Mouse (Mus musculus): ENCODE results near the gene Cenpb. TPM values are rescaled to one million over a fixed set of nuclear protein-coding genes. Genes with fewer than 3 reads are reported as not detected.

The Cenpb gene
- total RNA-seq, 4 experiments from 2014 or later: 77.4 to 89.0 (median 82.6) TPM

DNA sequence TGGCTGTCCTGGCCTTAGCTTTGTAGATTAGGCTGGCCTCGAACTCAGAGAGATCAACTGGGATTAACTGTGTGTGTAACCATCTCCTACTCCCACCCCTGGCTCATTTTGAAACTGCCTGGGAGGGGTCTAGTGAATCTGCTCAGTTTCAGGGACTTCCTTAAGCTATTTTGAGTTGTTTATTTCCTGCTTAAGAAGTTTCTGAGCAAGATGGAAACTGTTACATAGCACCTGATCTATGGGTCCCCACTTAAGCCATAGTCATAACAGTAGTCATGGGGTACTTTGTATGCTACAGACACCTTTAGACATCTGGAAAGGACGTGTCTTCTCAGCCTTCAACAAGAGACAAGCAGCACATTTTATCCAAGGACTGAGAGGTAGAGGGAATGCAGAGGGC is 20.8 kb upstream of the Cenpb start:
- DNase-seq (ENCODE audit: low spot score in 2 of 2): no peak

DNA sequence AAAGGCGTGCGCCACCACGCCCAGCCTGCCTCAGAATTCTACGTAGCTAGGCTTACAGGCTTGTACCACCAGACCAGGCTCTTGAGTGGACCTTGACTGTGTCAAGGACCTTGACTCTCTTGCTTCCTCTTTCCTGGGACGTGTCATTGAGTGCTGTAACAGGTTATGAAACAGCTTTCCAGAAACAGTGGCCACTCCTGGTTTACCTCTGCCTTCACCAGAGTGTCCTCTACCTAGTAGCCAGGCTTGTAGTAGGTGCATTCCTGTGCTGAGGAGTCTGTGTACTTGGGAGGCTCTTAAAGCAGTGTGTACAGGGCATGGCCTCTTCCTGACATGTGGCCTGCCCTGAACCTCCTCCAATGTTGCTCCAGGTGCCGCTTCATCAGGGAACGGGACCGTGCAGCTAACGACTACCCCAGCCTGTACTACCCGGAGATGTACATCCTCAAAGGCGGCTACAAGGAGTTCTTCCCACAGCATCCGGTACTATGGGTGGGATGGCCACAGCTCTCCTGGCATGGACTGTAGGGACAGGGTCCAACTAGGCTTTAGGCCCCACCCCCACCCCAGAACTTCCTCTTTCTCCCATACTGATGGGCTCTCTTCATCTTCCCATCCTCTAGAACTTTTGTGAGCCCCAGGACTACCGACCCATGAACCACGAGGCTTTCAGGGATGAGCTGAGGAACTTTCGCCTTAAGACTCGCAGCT is 16.9 kb upstream of the Cenpb start:
- DNase-seq (ENCODE audit: low spot score in 2 of 2): no peak

DNA sequence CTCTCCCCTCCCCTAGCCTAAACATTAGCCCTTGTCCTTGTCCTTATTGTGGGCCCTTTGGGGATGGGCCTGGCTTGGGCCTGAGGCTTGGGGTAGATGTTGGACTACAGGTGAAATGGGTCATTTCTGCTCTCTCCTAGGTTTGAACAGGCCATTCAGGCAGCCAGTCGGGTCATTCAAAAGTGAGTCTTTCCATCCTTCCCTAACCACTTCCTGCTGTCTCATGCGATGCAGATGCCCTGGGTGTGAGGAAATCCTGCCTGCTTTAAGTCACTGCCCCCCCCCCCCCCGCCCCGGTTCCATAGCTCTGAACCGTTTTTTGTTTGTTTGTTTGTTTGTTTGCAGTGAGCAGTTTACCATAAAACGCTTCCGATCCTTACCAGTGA is 11.1 kb upstream of the Cenpb start:
- DNase-seq (ENCODE audit: low spot score in 2 of 2): no peak

DNA sequence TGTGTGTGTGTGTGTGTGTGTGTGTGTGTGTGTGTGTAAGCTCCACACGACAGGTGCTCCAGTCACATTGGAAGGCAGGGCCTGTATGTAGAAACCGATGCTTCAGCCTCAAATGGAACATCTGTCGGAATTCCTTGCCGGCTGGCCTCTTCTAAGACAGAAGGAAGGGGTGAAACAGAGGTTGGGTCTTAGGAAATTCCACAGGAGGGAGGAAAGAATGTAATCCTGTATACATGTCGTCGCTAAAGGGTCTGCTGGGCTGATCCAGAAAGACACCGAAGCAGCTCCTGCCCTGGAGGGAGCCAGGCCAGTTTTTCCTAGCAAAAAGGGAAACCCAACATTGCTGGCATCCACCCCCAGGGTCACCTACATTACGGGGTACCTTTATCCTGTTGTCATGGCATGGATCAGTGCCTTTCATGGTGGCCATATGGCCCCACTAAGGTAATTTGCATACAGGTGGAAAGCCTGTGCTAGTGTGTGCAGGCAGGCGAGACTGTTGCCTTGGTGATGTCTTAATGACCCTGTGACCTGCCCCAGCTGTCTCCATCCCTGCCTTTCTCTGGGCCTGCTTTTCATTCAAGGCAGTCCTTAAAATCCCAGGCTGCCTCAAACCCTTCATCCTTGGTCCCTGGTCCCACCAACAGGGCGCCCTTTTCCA is 10.6 kb upstream of the Cenpb start:
- DNase-seq (ENCODE audit: low spot score in 2 of 2): no peak

DNA sequence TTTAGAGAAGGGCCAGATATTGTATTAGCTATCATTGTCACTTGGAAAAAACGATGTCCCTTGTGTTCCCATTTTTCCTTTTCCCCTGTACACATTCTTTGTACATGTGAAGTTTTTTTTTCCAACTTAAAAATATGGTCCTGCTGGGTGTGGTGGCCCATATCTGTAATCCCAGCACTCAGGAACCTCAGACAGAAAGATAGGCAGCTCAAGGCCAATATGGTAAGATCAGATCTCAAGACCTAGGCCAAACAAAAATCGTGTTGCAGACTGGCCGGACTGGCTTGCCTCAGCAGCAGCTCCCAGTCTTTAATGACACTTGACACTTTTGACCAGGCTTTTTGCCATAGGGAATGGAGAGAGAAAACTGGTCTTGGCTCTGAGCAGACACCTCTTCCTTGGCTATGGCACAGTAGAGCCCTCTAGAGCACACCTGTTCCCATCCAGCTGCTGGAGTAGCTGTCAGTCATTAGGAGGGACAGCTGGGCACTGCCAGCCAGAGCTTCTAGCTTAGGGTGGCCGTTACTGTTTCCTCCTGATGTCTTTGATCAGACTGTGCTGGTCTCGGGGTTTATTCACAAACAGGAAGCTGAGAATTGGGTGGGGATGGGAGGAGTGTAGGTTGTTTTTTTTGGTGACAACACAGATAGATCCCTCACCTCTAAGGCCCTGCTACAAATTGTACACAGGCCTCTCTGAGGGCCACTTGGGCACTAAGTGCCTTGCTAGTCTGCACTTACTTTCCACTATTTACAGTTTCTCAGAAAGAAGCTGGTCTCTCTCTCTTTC is 9.8 kb upstream of the Cenpb start:
- peak in 1 of 2 experiments; percentile 56 for DNase-seq (ENCODE audit: low spot score in 2 of 2)

DNA sequence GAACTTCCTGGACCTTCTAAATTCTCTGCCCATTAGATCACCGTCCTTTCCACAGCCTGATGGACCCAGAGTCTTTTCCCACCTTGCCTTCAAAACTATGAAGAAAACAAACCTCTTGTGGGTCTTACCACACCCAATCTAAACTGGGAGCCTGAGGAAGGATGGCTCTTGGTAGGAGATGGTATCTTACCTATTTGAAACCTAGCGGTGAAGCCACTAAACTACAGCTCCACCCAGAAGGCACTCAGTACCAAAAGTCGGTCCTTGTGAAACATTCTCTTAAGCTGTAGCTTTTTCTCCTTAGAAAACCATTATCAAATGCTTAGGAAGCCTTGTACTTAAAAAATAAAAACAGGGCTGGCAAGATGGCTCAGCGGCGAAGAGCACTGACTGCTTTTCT is 8.4 kb upstream of the Cenpb start:
- no peak for DNase-seq (ENCODE audit: low spot score in 2 of 2)

DNA sequence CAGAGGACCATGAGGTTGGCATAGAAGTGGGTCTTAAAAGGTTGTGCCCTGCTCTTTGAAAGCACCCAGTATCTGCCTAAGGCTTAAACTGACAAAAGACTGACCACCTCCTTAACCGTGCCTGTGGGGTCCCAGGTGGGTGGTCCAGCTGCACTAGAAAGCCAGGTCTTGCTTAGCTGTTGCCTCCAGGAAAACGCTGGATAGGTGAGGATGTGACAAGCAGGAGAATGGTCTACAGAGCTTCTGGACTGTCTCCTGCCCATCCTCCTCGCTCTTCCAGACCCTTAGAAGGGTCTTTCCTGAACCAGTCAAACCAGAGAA is 7.7 kb upstream of the Cenpb start:
- no peak for DNase-seq (ENCODE audit: low spot score in 2 of 2)

DNA sequence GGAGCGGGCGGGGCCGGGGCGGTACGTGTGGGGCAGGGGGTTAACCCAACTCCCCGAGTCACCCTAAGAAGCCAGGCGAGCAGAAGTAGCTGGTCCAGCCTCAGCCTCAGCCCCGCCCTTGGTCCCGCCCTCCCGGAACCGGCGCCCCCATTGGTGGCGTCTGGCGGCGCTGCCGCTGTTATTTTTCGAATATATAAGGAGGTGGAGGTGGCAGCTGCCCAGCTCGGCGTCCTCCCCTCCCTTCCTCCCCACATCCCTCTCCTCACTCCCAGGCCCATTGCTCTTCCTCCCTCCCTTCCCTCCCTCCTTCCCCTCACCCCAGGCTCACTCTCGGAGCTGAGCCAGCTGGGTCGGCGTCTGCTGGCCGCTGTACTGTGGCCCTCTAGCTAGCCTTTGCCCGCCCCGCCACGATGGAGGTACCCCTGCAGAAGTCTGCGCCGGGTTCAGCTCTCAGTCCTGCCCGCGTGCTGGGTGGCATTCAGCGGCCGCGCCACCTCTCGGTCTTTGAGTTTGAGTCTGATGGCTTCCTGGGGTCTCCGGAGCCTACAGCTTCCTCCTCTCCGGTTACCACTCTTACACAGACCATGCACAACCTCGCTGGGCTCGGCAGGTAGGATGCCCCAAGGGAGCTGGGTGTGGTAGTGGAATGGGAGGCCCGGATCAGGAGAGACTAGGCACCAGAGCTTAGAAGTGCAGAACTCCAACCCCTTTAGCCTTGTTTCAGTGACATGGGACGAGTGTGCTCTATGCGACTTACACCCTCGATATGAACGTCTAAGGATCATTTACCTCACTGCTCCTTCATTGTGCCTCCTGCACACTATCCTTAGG is 7.1 kb upstream of the Cenpb start, which contains the start of the genes Cdc25b and Spef1:
Cdc25b (plus strand) TSS at position 179 of the 831 bp plus-strand sequence.
Spef1 (minus strand) TSS at position 512 of the 831 bp plus-strand sequence.
- DNase-seq (ENCODE audit: low spot score in 2 of 2): peak; percentile 61 to 76

DNA sequence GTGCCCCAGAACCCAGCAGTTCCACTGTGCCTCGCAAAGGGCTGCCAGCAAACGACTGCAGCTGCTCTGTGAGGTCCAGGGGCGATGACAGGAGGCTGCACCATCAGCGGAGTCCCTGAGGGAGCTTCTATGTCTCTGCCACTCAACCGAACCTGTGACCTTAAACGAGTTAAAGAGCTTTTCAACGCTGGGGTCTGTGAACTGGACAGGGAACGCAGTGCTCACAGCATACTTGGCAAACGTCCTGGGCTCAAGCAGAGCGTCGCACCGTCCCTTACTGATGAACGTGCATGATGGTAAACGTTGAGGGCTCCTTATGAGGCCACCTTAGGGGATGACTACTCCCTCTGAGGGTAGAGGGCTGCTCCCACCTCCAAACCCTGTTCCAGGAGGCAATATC is 6.5 kb upstream of the Cenpb start:
- DNase-seq (ENCODE audit: low spot score in 2 of 2): peak in 1 of 2 experiments; percentile 14

DNA sequence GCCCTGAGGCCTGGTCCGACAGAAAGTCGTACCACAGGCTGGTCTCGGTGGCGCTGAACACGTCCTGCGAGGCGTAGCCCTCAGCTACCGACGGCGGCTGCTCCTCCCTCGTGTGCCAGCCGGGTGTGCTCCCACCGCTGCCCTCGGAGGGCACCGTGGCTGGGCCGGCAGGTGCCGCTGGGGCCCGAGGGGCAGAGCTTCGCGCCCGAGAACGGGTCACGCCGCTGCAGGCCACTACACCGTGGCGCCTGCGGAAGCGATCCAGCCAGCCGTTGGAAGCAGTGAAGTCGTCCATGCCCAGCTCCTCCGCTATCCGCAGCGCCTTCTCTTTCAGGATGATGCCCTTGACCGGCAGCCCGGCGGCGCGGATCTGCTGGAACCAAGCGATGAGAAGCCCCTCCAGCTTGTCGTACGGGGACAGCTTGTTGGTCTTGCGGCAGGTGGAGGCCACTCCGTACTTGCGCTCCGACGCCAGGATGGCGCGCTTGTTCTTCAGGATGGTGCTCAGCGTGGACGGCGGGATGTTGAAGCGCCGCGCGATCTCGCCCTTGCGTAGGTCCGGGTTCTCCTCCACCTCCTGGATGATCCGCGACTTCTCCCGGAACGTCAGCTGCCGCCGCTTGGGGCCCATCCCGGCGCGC is 501 bp downstream of the Cenpb start:
- peak; percentile 20 to 35 for DNase-seq (ENCODE audit: low spot score in 2 of 2)

DNA sequence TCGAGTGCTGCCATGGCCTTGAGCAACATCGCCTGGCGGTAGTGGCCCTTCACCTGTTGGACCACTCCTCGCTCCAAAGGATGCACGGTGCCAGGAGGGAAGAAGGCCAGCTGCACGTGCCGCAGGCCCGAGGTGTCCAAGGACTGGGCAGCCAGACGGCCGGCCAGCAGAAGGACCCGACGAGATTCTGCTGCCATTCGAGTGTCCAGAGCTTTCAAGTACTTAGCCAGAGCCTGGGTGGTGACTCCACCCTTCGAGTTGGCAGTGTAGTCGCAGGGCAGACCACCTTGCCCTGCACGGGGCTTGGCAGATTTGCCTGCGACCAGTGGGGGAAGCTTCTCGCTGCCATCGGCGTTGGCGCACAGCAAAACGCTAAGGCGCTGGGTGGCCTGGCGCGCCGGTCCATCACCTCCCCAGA is 1.0 kb downstream of the Cenpb start:
- no peak for DNase-seq (ENCODE audit: low spot score in 2 of 2)

DNA sequence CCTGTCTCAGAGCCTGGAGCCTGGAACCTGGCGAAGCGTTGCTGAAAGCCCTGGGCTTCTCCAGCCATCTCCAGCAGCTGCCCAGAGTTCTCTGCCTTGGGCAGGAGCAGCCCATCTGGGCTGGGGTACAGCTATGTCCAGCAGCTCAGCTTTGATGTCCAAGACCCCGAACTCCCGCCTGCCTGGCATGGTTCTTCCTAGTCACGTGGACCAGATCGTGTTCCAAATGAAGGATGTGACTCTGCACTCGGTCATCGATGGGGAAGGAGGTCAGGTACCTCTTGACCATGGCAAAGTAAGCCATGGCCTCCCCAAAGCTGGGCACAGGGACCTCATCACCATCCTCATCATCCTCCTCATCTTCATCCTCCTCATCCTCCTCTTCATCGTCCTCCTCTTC is 1.9 kb downstream of the Cenpb start:
- no peak for DNase-seq (ENCODE audit: low spot score in 2 of 2)

DNA sequence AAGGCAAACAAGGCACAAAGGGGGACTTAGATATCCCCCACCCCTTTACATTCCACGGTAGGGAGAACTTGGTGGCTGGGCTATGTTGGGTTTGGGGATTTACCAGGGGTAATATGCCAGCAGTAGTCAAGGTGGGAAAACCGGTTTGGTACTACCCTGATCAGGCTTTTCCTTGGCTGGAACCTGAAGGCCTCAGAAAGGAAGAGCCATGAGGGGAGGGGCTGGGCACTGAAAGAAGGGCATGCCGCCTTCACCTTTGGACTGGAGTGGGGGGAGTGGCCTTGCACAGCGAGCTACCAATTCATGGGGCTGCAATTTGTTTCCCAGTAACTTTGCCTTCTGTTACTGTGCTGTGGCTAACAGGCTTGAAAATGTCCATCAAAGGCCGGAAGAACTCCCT is 3.4 kb downstream of the Cenpb start:
- no peak for DNase-seq (ENCODE audit: low spot score in 2 of 2)

DNA sequence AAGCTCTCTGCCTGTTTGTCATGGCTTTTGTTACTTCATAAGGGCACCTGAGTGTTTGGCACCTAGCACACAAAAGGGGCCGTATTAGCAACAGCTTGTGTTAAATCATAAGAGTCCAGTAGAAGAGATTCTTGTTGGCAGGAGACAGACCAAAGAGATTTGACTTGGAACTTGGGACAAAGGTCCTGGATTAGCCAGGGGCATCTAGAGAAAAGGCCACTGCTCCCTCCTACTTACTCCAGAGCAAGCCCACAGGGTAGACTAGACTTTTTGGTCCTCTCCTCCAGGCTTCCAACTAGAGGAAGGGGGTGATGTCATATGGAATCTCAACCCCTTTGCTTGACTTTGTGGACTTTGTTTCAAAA is 3.9 kb downstream of the Cenpb start:
- no peak for DNase-seq (ENCODE audit: low spot score in 2 of 2)

DNA sequence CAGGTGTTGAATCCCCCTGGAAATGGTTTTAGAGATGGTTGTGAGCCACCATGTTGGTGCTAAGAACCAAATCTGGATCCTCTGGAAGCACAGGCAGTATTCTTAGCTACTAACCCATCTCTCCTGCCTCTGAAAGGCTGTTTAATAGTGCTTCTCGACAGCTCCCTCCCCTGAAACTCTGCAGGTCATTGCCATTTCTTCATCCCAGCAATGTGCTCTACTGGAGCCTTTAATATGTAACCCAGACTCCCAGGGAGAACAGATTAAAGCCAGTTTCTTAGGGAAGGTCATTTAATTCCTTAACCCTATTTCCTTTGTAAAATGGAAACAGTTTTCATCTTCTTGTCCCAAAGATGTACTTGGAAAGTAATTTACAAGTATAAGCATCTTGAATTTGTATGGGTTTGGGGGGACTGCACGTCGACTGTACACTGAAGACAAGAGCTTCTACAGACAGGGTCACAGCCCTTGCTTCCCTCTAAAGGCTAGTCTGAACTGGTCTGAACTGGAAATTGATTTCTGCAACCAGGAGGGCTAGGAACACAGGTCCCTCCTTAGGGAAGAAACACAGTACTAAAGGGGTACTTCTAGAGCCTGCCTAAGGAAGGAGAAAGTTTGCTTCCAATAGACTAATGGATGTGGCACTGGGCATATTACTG is 4.5 kb downstream of the Cenpb start:
- no peak for DNase-seq (ENCODE audit: low spot score in 2 of 2)

DNA sequence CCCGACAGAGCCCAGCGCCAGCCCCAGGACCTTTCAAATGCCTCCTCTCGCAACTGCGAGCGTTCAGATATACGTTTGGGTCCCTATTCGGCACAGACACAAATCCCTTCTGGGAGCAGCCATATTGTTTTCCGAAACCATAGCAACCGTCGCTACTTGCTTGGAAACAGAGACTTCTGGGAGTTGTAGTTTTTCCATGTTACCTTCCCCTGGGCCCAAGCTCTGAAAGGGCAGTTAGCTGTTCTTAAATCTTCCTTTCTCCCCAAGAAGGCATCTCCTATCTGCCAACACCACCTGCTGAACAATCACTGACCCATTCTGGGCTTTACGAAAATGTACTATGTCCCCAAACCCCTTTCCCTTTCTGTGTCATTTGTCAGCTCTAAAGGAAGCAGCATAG is 5.2 kb downstream of the Cenpb start:
- peak; percentile 30 to 37 for DNase-seq (ENCODE audit: low spot score in 2 of 2)

DNA sequence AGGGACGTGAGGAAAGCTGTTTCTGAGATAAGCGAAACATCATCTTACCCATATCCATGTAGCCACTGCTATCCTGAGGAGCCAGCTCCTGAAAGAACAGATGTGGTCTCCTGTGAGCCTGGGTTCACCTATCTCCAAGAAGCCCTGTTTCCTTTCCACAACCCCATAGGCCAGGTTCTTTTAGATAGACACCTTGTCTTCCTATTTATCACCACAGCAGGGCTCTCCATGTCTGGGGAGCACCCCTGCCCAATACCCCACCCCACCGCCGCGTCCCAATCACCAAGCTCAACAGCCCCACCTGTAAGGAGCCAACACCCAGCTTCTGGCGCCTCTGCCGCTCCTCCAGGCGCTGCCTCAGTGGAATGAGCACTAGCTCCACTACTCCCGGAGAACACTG is 7.5 kb downstream of the Cenpb start:
- no peak for DNase-seq (ENCODE audit: low spot score in 2 of 2)

DNA sequence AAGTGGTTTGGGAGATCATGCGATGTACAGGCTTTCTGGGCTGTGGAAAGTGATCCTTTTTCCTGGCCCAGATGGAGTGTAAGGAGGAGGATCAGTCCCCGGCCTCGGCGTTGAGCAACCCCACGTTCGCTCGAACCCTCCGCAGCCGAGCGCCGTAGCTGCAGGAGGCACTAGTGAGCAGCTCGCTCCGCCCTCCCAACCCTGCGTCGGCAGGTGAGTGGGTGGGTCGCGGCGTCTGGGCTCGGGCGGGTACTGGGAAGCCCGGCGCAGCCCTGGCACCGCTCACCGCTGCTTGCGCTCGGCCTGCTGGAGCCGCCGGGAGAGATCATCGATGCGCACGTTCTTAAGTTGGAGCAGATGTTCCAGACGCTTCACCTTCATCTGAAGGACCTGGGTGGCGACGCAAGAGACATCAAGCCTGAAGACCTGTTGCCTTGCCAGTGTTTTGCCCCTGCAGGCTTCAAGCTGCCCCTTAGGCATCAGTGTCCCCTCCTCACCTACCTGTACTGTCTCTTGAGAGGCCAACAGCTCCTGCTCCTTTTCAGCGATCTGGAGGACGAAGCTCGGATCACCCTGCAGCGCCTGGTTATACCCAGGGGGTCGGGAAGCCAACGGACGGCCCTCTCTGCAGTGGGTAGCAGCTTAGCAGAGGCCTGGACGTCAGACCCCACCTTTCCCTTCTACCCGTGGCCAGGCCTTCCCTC is 8.3 kb downstream of the Cenpb start:
- DNase-seq (ENCODE audit: low spot score in 2 of 2): peak; percentile 28 to 46

DNA sequence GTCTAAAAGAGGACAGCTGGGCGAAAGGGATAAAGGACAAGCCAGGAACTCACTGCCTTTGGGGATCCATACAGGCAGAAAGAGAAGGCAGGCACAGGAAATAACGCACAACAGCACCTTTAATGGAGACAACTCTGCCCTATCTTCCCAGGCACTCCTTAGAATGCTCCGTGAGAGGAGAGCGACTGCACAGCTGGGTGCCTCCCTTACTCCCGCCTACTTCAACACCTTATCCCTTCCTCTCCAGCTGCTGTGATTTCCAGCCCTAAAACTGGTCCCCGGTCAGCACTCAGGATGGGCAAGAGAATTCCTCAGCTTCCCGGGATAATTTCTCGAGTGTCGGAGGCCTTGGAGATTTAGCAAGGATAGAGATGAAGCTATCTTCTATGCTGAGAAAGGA is 8.9 kb downstream of the Cenpb start:
- DNase-seq (ENCODE audit: low spot score in 2 of 2): no peak

DNA sequence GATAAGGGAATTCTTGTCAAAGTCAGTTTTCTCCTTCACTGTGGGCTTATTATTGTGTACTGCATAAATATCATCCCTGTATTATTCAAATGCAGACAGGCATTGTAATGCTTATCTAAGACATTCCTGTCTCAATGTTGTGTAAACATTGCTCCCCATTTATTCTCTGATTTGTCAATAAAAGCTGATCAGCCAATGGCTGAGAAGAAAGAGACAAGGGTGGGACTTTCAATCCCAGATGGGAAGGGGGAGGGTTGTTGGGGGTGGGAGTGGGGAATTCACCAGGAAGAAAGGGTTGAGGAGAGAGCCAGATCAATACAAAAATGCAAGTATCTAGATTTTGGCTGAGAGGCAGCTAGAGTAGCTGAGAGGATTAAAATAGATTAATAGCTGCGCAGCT is 11.0 kb downstream of the Cenpb start:
- no peak for DNase-seq (ENCODE audit: low spot score in 2 of 2)
